Mouse (Mus musculus): ENCODE measurements around the gene Ddx47.

Gene Ddx47

DNA sequence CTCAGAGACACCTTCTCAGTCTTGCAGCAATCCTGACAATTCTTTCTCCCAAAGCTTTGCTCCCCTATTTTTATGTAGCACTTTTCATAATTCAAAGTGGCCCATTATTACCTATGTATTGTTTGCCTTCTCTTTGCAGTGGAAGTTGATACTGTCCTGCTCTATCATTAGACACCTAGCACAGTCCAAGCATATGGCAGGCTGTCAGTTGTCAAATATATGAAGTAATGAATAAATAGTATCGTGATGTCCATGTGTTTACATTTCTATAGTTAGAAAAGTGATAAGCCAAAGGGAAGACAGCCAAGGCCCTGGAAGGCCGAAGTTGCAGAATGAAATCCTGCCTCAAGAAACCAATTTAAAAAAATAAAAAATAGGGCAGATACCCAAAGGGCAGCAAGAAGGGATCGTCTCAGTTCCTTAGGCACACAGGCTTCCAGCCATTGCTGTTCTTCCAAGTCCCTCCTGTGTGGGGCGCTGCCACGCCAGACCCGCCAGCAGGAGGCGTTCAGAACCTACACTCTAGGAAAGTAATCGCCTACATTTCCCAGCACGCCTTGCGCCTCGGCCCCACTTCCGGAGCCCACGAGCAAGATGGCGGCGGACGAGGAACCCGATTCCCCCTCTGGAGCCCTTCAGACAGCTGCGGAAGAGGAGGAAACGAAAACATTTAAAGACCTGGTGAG is at the start of gene Ddx47:
Ddx47 (plus strand) TSS at position 565 of the 686 bp plus-strand sequence.
- peak; percentile 94 to 95 for DNase-seq (ENCODE audit: low spot score in 2 of 2)

DNA sequence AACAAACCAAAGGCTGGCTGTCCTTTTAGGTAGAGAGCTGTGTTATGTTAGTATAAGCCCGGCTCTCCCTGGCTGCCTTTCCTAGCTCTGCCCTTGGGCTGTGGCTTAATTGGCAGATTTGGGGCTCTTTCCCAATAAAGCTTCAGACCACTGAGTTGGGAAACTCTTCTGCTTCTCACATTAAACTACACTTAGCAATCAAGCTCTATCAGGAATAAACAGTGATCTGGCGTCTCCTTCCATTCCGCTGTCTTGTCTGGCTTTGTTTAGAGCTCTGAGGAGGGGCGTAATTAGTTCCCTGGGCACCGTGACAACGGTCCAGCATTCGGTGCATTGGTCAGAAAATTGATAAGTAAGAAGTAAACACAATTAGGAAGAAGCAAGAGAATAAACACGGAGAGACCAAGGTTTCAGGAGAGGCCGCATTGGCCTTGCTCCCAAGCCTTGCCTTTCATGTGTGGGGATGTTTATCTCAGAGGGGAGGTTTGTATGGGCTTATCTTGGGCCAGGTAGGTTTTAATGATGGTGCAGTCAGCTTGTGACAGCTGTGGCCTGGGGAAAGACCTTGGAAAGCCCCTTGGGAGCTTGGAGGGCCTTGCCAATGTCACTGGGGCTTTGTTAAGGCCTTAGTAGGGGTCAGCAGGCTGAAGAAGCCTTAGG is 49.4 kb upstream of the Ddx47 start:
- no peak for DNase-seq (ENCODE audit: low spot score in 2 of 2)

DNA sequence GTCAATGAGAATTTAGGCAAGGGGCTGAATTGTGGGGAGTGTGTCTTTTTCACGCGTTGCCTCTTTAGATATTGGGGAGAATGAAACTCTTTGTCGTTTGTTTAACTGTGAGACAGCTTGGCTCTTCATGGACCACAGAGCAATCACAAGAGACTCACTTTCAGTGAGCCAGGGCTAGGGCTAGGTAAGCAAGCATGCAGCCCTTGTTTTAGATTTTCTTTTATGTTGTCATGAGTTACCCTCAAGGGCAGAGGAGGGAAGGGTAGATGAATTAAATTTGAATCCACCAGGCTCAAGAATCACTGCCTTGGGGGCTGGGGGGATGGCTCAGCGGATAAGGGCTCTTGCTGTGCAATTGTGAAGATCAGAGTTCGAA is 48.9 kb upstream of the Ddx47 start:
- DNase-seq (ENCODE audit: low spot score in 2 of 2), result no peak

DNA sequence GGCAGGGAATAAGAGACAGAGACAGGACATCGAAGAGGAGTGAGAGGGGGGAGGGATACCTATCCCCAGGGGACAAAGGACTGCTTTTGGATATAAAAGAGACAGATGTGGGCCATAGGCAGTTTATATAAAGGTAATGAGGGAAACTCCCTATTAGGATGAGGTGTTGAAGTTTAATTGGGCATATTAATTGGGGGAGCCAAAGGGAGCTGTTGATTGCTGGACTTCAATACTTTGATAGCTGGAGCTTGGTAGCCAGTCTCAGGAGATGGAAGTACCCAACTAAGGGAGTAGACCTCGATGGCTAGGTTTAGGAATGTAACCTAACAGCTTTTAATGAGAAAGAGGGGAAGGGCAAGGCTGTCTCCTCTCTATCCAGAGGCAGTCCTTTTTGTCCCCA is 47.5 kb upstream of the Ddx47 start:
- DNase-seq (ENCODE audit: low spot score in 2 of 2), result no peak

DNA sequence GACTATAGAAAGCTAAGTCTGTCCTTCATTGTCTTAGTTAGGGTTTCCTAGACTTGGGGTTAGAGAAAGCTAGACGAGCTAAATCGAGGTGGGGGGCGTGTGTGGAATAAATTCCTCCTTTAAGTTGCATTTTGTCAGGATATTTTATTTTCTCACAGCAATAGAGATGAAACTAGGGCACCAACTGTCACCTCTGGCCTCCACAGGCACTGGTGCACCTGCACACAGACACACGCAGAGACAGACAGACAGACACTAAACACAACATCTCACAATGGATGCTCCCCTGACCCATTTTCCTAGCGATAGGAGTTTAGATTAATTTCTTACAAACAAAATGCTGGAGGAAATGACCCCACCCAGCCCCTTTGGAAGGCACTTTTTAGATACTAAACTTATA is 44.7 kb upstream of the Ddx47 start:
- DNase-seq (ENCODE audit: low spot score in 2 of 2), result no peak

DNA sequence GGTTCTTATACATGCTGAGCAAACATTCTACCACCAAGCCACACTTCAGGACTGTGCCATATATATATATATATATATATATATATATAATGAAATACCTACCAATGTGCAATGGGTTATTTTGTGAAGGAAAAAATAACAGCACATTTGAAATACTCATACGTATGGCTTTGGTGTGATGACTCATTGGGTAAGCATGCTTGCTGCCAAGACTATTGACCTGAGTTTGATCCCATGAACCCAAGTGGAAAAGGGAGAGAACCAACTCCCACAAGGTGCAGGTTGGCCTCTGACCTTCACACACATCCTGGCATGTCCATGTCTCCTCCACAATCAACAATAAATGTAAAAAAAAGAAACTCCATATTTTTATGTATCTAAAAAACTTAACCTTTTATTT is 43.1 kb upstream of the Ddx47 start:
- no peak for DNase-seq (ENCODE audit: low spot score in 2 of 2)

DNA sequence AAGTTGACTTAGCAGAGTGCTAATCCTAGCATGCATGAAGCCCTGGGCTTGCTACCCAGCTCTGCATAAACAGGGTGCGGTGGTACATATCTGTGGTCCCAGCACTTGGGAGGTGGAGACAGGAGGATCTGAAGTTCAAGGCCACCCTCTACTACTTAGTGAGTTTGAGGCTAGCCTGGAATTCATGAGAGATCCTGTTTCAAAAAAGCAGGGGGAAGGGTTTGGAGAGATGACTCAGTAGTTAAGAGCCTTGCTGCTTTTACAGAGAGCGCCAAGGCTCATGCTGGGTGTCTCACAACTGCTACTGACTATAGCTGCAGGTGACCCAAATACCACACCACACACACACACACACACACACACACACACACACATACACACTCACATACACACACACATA is 41.9 kb upstream of the Ddx47 start:
- DNase-seq (ENCODE audit: low spot score in 2 of 2), result no peak

DNA sequence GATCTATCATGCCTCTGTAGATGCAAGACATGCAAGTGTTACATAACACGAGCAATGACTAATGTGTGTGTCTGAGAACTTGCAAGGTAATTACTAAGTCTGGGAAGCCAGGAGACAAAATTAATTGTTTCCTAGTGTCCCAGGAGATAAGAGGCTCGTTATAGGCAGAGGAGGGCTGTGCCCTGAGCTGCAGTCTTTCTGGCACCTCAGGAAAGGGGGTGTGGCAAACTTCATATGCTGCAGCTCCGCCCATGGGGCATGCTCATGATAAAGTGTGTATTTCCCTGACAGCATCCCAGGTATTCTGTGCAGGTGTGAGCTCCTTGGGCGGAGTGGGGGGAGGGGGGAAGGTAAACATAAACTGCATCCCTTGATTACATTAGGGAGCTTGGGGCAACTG is 39.3 kb upstream of the Ddx47 start:
- DNase-seq (ENCODE audit: low spot score in 2 of 2), result no peak

DNA sequence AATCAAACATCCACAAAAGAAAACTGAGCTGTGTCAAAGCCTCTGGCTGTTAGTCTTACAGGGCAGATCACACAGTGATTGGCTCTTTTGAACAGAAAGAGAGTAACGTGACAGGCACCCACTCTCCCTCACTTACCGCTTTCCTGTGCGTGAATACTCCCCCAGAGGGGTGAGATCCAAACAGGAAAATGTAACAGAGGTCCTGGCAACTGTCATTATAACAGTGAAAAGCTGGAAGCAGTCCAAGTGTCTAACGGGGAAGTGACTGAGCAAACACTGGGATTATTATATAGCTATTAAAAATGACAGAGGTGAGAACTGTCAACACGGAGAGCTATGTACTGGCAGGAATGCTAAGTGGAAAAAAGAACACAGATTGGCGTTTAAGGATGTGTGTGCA is 34.8 kb upstream of the Ddx47 start:
- DNase-seq (ENCODE audit: low spot score in 2 of 2), result no peak

DNA sequence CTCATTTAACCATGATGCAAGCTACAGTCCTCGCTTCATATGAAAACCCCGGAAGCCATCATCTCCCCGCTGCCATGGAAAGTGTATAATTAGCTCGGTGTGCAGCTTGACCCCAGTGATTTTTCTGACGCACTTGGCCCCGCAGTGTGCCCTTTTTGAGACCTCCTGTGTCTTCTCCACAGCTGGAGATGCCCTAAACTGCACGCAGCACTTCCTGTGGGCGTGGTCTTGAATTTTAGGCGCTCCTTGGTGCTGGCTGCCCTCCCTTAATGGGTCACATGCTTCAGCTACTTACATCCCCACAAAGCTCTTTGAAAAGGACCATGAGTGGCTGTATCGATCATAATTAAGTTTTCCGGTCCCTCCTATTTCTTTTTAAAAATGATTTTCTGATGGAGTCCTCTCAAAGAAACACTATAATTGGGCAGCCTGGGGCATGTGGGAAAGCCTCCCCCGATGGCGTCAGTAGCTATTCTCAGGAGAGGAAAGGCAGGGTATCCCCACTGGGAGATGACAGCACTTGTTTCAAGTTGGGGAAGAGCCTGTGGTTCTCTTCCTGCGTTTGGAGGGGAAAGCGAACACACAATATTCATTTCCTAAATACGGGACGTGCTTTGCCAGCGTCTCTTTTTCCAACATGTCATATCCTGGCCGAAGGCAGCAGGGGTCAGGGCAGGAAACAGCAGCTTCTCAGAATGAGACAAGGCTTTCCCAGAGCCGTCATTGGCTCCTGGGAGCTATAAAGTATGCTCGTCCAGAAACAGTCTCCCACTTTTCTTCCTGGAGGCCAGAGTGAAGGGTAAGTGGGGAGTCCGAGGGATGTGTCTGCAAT is 30.0 kb upstream of the Ddx47 start, which contains the start of gene Apold1:
Apold1 (plus strand) TSS at position 488 of the 832 bp plus-strand sequence.
- DNase-seq (ENCODE audit: low spot score in 2 of 2), result no peak

DNA sequence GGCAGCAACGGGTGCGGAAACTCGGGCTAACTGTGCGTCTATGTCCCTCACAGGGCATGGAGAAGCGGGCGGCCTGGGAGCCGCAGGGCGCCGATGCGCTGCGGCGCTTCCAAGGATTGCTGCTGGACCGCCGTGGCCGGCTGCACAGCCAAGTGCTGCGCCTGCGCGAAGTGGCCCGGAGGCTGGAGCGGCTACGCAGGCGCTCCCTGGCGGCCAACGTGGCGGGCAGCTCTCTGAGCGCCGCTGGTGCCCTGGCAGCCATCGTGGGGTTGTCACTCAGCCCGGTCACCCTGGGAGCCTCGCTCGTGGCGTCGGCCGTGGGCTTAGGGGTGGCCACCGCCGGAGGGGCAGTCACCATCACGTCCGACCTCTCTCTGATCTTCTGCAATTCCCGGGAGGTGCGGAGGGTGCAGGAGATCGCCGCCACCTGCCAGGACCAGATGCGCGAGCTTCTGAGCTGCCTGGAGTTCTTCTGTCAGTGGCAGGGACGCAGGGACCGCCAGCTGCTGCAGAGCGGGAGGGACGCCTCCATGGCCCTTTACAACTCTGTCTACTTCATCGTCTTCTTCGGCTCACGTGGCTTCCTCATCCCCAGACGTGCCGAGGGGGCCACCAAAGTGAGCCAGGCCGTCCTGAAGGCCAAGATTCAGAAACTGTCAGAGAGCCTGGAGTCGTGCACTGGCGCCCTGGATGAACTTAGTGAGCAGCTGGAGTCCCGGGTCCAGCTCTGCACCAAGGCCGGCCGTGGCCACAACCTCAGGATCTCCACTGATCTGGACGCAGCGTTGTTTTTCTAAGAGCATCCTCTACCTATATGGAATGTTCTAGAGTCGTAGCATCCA is 27.7 kb upstream of the Ddx47 start:
- peak; percentile 73 to 87 for DNase-seq (ENCODE audit: low spot score in 2 of 2)

DNA sequence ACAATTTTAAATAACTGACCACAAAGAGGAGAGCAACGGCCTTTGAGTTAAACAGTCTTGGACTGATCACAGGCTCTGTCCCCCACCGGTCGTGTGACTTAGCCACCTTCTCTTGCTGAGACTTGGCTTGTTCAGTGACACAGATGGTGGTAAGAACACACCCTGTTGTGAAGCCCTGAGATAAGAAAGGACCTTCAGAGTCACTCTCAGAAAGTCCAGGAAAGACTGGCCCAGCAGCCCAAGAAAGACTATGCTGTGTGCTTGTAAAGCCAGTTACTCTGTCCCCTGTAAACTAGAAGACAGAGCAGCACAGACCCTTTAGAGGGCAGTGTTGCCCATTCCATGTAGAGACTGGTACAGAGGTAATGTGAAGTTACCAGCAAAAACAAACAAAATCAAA is 26.7 kb upstream of the Ddx47 start:
- peak in 1 of 2 experiments; percentile 25 for DNase-seq (ENCODE audit: low spot score in 2 of 2)

DNA sequence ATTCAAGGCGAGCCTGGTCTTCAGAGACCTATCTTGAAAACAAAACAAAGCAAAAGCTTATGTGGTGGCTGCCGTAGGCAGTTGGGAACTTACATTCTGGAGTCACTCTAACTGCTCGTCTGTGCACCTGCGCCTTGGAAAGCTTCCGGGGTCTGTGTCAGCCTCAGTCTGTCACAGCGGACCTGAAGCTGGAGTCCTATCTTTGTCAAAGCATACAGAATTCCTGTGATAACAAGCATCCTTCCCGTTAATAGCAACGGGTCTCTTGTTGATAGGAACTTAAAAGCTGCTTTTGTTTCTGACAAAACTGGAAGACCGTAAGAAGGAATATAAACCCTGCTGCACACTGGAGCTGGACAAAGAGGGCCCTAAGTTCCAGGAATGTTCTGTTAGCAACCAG is 23.0 kb upstream of the Ddx47 start:
- DNase-seq (ENCODE audit: low spot score in 2 of 2), result no peak

DNA sequence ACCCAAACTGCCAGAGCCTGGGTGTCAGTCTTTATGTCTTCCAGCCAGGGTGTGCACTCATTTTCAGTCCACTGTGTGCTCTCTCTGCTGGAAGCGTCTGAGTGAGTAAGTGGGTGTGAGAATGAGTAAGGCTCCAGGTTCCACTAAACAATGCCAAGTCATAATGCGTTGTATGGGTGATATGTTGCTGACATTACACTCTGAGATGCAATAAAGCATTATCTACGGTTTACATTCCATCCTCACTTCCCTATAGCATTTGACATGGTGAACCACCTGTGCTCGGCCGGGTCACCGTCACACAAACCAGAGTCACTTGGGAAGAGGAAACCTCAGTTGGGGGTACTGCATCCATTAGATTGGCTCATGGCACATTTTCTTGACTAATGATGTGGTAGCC is 20.7 kb upstream of the Ddx47 start:
- DNase-seq (ENCODE audit: low spot score in 2 of 2), result no peak

DNA sequence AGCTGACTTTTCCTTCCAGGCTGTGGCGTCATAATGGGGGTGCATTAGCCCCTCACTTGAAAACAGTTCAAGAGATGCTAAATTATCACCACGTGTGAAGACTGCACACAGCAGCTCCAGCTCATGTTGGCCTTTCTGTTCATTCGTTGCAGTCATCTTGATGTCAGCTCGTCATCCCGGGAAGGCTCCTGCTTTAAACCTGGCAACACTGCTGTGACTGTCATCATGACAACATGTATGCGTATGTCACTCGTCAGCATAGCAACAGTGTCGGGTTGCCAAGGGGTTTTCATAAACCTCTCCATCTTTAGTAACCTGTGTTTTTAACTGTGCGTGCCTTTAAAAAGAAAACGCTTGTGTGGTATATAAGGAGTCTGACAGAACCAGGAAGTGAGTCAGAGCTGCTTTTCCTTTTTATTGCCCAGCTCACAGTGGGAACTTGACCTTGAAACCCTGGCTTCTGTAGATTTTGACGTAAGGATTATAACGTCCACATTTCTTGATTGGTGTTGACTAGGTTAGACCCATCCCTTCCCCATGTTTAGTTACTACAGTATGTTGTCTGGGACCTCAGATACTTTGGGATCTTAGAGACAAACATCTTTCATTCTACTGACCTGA is 17.3 kb upstream of the Ddx47 start:
- DNase-seq (ENCODE audit: low spot score in 2 of 2), result no peak

DNA sequence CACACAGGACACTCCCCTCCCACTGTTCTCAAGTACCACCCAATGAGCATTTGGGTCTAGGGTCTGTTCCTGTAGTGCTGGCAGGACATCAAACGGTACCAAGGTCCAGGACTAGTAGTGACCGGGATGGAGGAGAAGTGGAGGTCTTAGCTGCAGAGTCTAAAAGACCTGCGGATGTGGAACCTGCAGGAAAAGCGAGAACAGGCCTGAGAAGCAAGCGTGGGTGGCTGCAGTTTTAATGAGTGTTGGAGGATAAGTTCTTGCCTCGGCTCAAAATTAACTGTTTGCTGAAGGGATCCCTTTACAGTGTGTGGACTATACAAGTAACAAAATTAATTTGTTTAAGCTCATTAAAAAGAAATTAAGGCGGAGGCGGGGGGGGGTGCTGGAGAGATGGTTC is 16.4 kb upstream of the Ddx47 start:
- DNase-seq (ENCODE audit: low spot score in 2 of 2), result no peak

DNA sequence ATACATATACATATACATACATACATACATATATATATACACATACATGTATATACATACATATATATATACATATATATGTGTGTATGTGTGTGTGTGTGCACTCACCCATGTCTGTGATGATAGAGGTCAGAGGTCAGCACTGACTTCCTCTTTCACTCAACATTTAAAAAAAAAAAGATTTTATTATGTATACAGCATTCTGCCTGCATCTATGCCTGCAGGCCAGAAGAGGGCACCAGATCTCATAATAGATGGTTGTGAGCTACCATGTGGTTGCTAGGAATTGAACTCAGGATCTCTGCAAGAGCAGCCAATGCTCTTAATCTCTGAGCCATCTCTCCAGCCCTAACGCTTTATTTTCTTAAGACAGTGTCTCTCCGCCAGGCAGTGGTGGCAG is 14.5 kb upstream of the Ddx47 start:
- no peak for DNase-seq (ENCODE audit: low spot score in 2 of 2)

DNA sequence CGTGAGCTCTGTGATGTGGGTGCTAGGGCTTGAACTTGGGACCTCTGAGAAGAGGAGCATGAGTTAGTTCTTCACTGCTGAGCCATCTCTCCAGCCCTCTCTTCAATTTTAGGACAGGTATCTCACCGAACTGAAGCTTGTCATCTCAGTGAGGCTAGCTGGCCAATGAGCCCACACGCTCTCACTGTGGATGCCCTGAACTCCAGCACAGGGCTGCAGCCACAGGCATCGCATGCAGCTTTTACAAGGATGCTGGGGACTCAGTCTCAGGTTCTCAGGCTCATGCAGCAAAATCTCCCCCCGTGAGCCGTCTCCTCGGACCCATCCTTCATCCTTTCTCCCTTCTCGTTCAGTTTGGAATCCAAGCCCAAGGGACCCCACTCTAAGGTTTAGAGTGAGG is 13.3 kb upstream of the Ddx47 start:
- no peak for DNase-seq (ENCODE audit: low spot score in 2 of 2)

DNA sequence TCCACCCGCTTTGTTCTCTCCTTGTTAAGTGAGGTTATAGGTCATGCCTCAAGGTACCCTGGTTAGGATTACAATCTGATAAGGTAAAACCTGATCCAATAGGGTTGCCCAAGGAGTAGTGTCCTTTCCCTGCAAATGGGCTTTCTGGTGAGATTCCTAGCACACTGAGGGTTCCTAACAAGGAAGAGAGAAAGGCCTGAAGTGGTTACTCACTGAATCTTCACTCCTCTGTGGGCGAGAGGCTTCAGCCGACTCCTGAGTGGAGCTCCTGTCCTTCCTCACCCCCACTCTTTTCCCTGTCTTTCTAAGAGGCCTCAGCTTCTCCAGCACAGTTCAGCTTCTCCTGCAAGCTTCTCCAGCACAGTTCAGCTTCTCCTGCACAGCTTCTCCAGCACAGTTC is 12.6 kb upstream of the Ddx47 start:
- no peak for DNase-seq (ENCODE audit: low spot score in 2 of 2)

DNA sequence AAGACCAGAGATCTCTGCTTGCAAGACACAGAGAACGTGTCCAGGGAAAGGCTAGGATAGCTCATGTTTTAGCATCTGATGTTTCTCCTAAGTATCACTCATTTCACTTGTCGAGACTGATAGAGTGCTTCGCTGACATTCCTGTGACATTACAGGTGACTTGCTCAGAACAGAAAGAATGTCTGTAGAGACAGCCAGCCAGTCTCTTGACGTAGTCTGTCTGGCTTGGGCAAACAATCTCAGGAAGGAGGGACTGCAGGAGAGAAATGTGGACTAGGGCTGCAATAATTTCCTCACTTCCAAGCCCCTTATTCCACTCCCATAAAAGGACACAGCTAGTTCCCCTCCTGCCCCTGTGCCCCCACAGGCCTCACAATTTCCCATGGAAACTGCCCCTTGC is 11.1 kb upstream of the Ddx47 start:
- no peak for DNase-seq (ENCODE audit: low spot score in 2 of 2)

DNA sequence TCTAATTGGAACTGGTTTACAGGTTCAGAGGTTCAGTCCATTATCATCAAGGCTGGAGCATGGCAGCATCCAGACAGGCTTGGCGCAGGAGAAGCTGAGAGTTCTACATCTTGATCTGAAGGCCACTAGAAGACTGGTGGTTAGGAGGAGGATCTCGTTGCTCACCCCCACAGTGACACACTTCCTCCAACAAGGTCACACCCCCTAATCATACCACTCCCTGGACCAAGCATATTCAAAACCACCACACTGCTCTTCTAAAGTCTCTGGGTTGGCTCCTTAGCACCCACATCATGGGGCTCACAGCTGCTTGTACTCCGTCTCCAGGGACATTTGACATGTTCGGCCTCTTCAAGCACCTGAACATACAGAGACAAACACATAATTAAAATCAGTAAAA is 9.4 kb upstream of the Ddx47 start:
- DNase-seq (ENCODE audit: low spot score in 2 of 2), result no peak

DNA sequence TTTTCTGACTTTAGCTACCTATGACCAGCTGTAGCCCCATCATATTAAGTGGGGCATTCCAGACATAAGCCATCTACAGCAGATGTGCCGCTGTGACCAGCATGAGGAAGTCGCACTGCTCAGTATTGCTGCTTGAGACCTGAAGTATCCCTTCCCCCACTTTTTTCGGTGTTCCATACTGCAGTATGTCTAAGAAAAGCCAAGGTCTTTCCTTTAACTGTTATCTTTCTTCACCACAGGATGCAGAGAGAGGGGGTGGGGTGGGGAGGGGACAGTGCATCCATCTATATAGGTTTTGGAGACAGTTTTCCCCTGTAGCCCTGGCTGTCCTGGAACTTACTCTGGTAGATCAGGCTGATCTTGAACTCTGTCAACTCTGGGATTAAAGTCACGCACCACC is 5.0 kb upstream of the Ddx47 start:
- no peak for DNase-seq (ENCODE audit: low spot score in 2 of 2)
